Mouse (Mus musculus): ENCODE data around the gene Gm20388. TPM values are rescaled to one million over a fixed set of nuclear protein-coding genes. Genes with fewer than 3 reads are reported as not detected.

The Gm20388 gene
- polyA plus RNA-seq, 1 experiment from 2014 or later = 5.3 TPM

- no peaks in the 10 kb centered on the region for H3K36me3 ChIP-seq (ENCODE audit: control insufficient read depth, insufficient read depth, low read length)
- H3K4me1 ChIP-seq (replicated peaks; ENCODE audit: control insufficient read depth, insufficient read depth, low read length) = no peaks in the 10 kb centered on the region
- no peak overlapping the region for H3K4me3 ChIP-seq (ENCODE audit: low read depth, low read length)
- no peaks in the 10 kb centered on the region for H3K27me3 ChIP-seq (replicated peaks; ENCODE audit: control insufficient read depth, insufficient read depth, low read length)
- no peak overlapping the region for H3K27ac ChIP-seq (ENCODE audit: low read depth, low read length)
- 80% methylated on average over 11 of the region's 11 CpGs for WGBS
- no peak overlapping the region for H3K9ac ChIP-seq (ENCODE audit: low read depth, low read length)
- no peaks in the 10 kb centered on the region for H3K9me3 ChIP-seq (ENCODE audit: control insufficient read depth, low read length)
- no peak for DNase-seq (ENCODE audit: low spot score)
- no peak for ATAC-seq (replicated peaks; ENCODE audit: low FRiP score)
- H3K4me2 ChIP-seq = no peak overlapping the region
Measured at GRCm38 (mm10) chr8:124140211-124140790, 4229.7 kb downstream of the Gm20388 start.

- no peak overlapping the region for H3K4me3 ChIP-seq (ENCODE audit: low read depth, low read length)
- no peaks in the 10 kb centered on the region for H3K9me3 ChIP-seq (ENCODE audit: control insufficient read depth, low read length)
- no peaks in the 10 kb centered on the region for H3K4me1 ChIP-seq (replicated peaks; ENCODE audit: control insufficient read depth, insufficient read depth, low read length)
- no peak overlapping the region for H3K4me2 ChIP-seq
- H3K36me3 ChIP-seq (ENCODE audit: control insufficient read depth, insufficient read depth, low read length) = no peaks in the 10 kb centered on the region
- 75% methylated on average over 20 of the region's 20 CpGs for WGBS
- ATAC-seq (replicated peaks; ENCODE audit: low FRiP score) (no peak), DNase-seq (ENCODE audit: low spot score) (no peak)
- no peaks in the 10 kb centered on the region for H3K27me3 ChIP-seq (replicated peaks; ENCODE audit: control insufficient read depth, insufficient read depth, low read length)
- H3K27ac ChIP-seq (ENCODE audit: low read depth, low read length) = no peak overlapping the region
- no peak overlapping the region for H3K9ac ChIP-seq (ENCODE audit: low read depth, low read length)
Measured at GRCm38 (mm10) chr8:124140868-124141431, 4230.3 kb downstream of the Gm20388 start.

- 69% methylated on average over 9 of the region's 9 CpGs for WGBS
- Histone ChIP-seq H3K27ac (ENCODE audit: low read depth, low read length) (no peak overlapping the region), H3K4me1 (replicated peaks; ENCODE audit: control insufficient read depth, insufficient read depth, low read length) (no peaks in the 10 kb centered on the region), H3K9me3 (ENCODE audit: control insufficient read depth, low read length) (no peaks in the 10 kb centered on the region), H3K9ac (ENCODE audit: low read depth, low read length) (no peak overlapping the region), H3K27me3 (replicated peaks; ENCODE audit: control insufficient read depth, insufficient read depth, low read length) (no peaks in the 10 kb centered on the region), H3K4me2 (no peak overlapping the region), H3K36me3 (ENCODE audit: control insufficient read depth, insufficient read depth, low read length) (no peaks in the 10 kb centered on the region), H3K4me3 (ENCODE audit: low read depth, low read length) (no peak overlapping the region)
- DNase-seq (ENCODE audit: low spot score) (no peak), ATAC-seq (replicated peaks; ENCODE audit: low FRiP score) (no peak)
Measured at GRCm38 (mm10) chr8:124141681-124142391, 4231.2 kb downstream of the Gm20388 start.

- ATAC-seq (replicated peaks; ENCODE audit: low FRiP score) (no peak), DNase-seq (ENCODE audit: low spot score) (no peak)
- Histone ChIP-seq H3K4me1 (replicated peaks; ENCODE audit: control insufficient read depth, insufficient read depth, low read length) (no peaks in the 10 kb centered on the region), H3K27ac (ENCODE audit: low read depth, low read length) (no peak overlapping the region), H3K9ac (ENCODE audit: low read depth, low read length) (no peak overlapping the region), H3K36me3 (ENCODE audit: control insufficient read depth, insufficient read depth, low read length) (no peaks in the 10 kb centered on the region), H3K9me3 (ENCODE audit: control insufficient read depth, low read length) (no peaks in the 10 kb centered on the region), H3K27me3 (replicated peaks; ENCODE audit: control insufficient read depth, insufficient read depth, low read length) (no peaks in the 10 kb centered on the region), H3K4me3 (ENCODE audit: low read depth, low read length) (no peak overlapping the region), H3K4me2 (no peak overlapping the region)
- WGBS = 51% methylated on average over 5 of the region's 5 CpGs
Measured at GRCm38 (mm10) chr8:124143003-124143402, 4232.4 kb downstream of the Gm20388 start.

- Histone ChIP-seq H3K27ac (ENCODE audit: low read depth, low read length) (no peak overlapping the region), H3K4me1 (replicated peaks; ENCODE audit: control insufficient read depth, insufficient read depth, low read length) (no peaks in the 10 kb centered on the region), H3K27me3 (replicated peaks; ENCODE audit: control insufficient read depth, insufficient read depth, low read length) (no peaks in the 10 kb centered on the region), H3K4me2 (no peak overlapping the region), H3K9ac (ENCODE audit: low read depth, low read length) (no peak overlapping the region), H3K36me3 (ENCODE audit: control insufficient read depth, insufficient read depth, low read length) (no peaks in the 10 kb centered on the region), H3K4me3 (ENCODE audit: low read depth, low read length) (no peak overlapping the region), H3K9me3 (ENCODE audit: control insufficient read depth, low read length) (no peaks in the 10 kb centered on the region)
- 85% methylated on average over 16 of the region's 16 CpGs for WGBS
- ATAC-seq (replicated peaks; ENCODE audit: low FRiP score) (no peak), DNase-seq (ENCODE audit: low spot score) (no peak)
Measured at GRCm38 (mm10) chr8:124143871-124144618, 4233.4 kb downstream of the Gm20388 start.

GRCm38 (mm10) chr8:124144619-124144980, 4234.0 kb downstream of the Gm20388 start:
- H3K4me2 ChIP-seq = no peak overlapping the region
- no peaks in the 10 kb centered on the region for H3K9me3 ChIP-seq (ENCODE audit: control insufficient read depth, low read length)
- no peaks in the 10 kb centered on the region for H3K4me1 ChIP-seq (replicated peaks; ENCODE audit: control insufficient read depth, insufficient read depth, low read length)
- no peaks in the 10 kb centered on the region for H3K36me3 ChIP-seq (ENCODE audit: control insufficient read depth, insufficient read depth, low read length)
- H3K27me3 ChIP-seq (replicated peaks; ENCODE audit: control insufficient read depth, insufficient read depth, low read length) = no peaks in the 10 kb centered on the region
- no peak overlapping the region for H3K9ac ChIP-seq (ENCODE audit: low read depth, low read length)
- DNase-seq (ENCODE audit: low spot score) = no peak
- no peak overlapping the region for H3K27ac ChIP-seq (ENCODE audit: low read depth, low read length)
- H3K4me3 ChIP-seq (ENCODE audit: low read depth, low read length) = no peak overlapping the region
- no peak for ATAC-seq (replicated peaks; ENCODE audit: low FRiP score)
- 84% methylated on average over 12 of the region's 12 CpGs for WGBS

GRCm38 (mm10) chr8:124146286-124146685, 4235.6 kb downstream of the Gm20388 start:
- ATAC-seq (replicated peaks; ENCODE audit: low FRiP score) = no peak
- no peak overlapping the region for H3K27ac ChIP-seq (ENCODE audit: low read depth, low read length)
- H3K9ac ChIP-seq (ENCODE audit: low read depth, low read length) = no peak overlapping the region
- WGBS = 73% methylated on average over 5 of the region's 5 CpGs
- H3K27me3 ChIP-seq (replicated peaks; ENCODE audit: control insufficient read depth, insufficient read depth, low read length) = no peaks in the 10 kb centered on the region
- no peaks in the 10 kb centered on the region for H3K4me1 ChIP-seq (replicated peaks; ENCODE audit: control insufficient read depth, insufficient read depth, low read length)
- H3K9me3 ChIP-seq (ENCODE audit: control insufficient read depth, low read length) = no peaks in the 10 kb centered on the region
- no peak overlapping the region for H3K4me2 ChIP-seq
- H3K36me3 ChIP-seq (ENCODE audit: control insufficient read depth, insufficient read depth, low read length) = no peaks in the 10 kb centered on the region
- no peak for DNase-seq (ENCODE audit: low spot score)
- no peak overlapping the region for H3K4me3 ChIP-seq (ENCODE audit: low read depth, low read length)

- no peak for ATAC-seq (replicated peaks; ENCODE audit: low FRiP score)
- DNase-seq (ENCODE audit: low spot score) = no peak
- Histone ChIP-seq H3K27me3 (replicated peaks; ENCODE audit: control insufficient read depth, insufficient read depth, low read length) (no peaks in the 10 kb centered on the region), H3K4me3 (ENCODE audit: low read depth, low read length) (no peak overlapping the region), H3K4me2 (no peak overlapping the region), H3K9ac (ENCODE audit: low read depth, low read length) (no peak overlapping the region), H3K36me3 (ENCODE audit: control insufficient read depth, insufficient read depth, low read length) (no peaks in the 10 kb centered on the region), H3K27ac (ENCODE audit: low read depth, low read length) (no peak overlapping the region), H3K9me3 (ENCODE audit: control insufficient read depth, low read length) (no peaks in the 10 kb centered on the region), H3K4me1 (replicated peaks; ENCODE audit: control insufficient read depth, insufficient read depth, low read length) (no peaks in the 10 kb centered on the region)
- WGBS = 64% methylated on average over 11 of the region's 11 CpGs
Measured at GRCm38 (mm10) chr8:124150009-124150408, 4239.4 kb downstream of the Gm20388 start.
